Mouse (Mus musculus): ENCODE measurements at regions not wholly inside any gene's neighbourhood (a gene's known extent, or its start where the extent isn't known, plus 50 kb on each side); places are given as distances from the start of the nearest gene placed in this dataset.

GRCm38 (mm10) chr15:62348956-62349355 is 1426.1 kb upstream of the A1bg start:
- no peak for DNase-seq (ENCODE audit: low read depth, low spot score)
- in situ Hi-C loops (cut with MboI; ENCODE audit: low sequenced_read_pairs in 2 of 2, unreplicated experiment in 2 of 2), result no loop called here
- H3K36me3 ChIP-seq (ENCODE audit: control insufficient read depth, insufficient read depth, low read length, poor library complexity, severe bottlenecking), result no peaks in the 10 kb centered on the region
- H3K4me3 ChIP-seq (ENCODE audit: insufficient read depth in 1 of 2, low read depth in 1 of 2, low read length in 2 of 2, poor library complexity in 1 of 2, severe bottlenecking in 1 of 2), result no peak overlapping the region
- no peak for TF ChIP-seq CHD2 (IDR thresholded peaks at IDR 0.05; ENCODE audit: low read depth, low read length)
- TF ChIP-seq MAFK (IDR thresholded peaks at IDR 0.05; ENCODE audit: insufficient read depth, low read depth, low read length), result no peak
- no peak for TF ChIP-seq HCFC1 (IDR thresholded peaks at IDR 0.05; ENCODE audit: borderline replicate concordance, insufficient read depth, low read length)
- no peak for TF ChIP-seq ZNF384 (IDR thresholded peaks at IDR 0.05; ENCODE audit: low read depth, low read length)
- no peak for TF ChIP-seq ZC3H11A (IDR thresholded peaks at IDR 0.05; ENCODE audit: borderline replicate concordance, low read depth, low read length)
- no peaks in the 10 kb centered on the region for H3K9me3 ChIP-seq (ENCODE audit: control insufficient read depth, insufficient read depth, low read depth, low read length)
- no peak overlapping the region for H3K27ac ChIP-seq (ENCODE audit: insufficient read depth, low read depth, low read length, poor library complexity, severe bottlenecking)
- H3K4me1 ChIP-seq (ENCODE audit: control insufficient read depth in 2 of 2, insufficient read depth in 2 of 2, low read length in 2 of 2, poor library complexity in 1 of 2), result no peaks in the 10 kb centered on the region
- H3K9ac ChIP-seq (ENCODE audit: insufficient read depth, low read depth, low read length, poor library complexity, severe bottlenecking), result no peak overlapping the region

- TF ChIP-seq HCFC1 (IDR thresholded peaks at IDR 0.05; ENCODE audit: borderline replicate concordance, insufficient read depth, low read length) (no peak), MAFK (IDR thresholded peaks at IDR 0.05; ENCODE audit: insufficient read depth, low read depth, low read length) (no peak), ZC3H11A (IDR thresholded peaks at IDR 0.05; ENCODE audit: borderline replicate concordance, low read depth, low read length) (no peak), ZNF384 (IDR thresholded peaks at IDR 0.05; ENCODE audit: low read depth, low read length) (no peak), CHD2 (IDR thresholded peaks at IDR 0.05; ENCODE audit: low read depth, low read length) (no peak)
- no peaks in the 10 kb centered on the region for H3K9me3 ChIP-seq (ENCODE audit: control insufficient read depth, insufficient read depth, low read depth, low read length)
- DNase-seq (ENCODE audit: low read depth, low spot score), result no peak
- H3K27ac ChIP-seq (ENCODE audit: insufficient read depth, low read depth, low read length, poor library complexity, severe bottlenecking), result no peak overlapping the region
- no peak overlapping the region for H3K4me3 ChIP-seq (ENCODE audit: insufficient read depth in 1 of 2, low read depth in 1 of 2, low read length in 2 of 2, poor library complexity in 1 of 2, severe bottlenecking in 1 of 2)
- no peaks in the 10 kb centered on the region for H3K4me1 ChIP-seq (ENCODE audit: control insufficient read depth in 2 of 2, insufficient read depth in 2 of 2, low read length in 2 of 2, poor library complexity in 1 of 2)
- in situ Hi-C loops (cut with MboI; ENCODE audit: low sequenced_read_pairs in 2 of 2, unreplicated experiment in 2 of 2), result no loop called here
- H3K36me3 ChIP-seq (ENCODE audit: control insufficient read depth, insufficient read depth, low read length, poor library complexity, severe bottlenecking), result no peaks in the 10 kb centered on the region
- no peak overlapping the region for H3K9ac ChIP-seq (ENCODE audit: insufficient read depth, low read depth, low read length, poor library complexity, severe bottlenecking)
Observed at GRCm38 (mm10) chr15:62347697-62348096, 1424.9 kb upstream of the A1bg start.

GRCm38 (mm10) chr15:62345893-62346292 is 1423.1 kb upstream of the A1bg start:
- Histone ChIP-seq H3K9me3 (ENCODE audit: control insufficient read depth, insufficient read depth, low read depth, low read length) (no peaks in the 10 kb centered on the region), H3K36me3 (ENCODE audit: control insufficient read depth, insufficient read depth, low read length, poor library complexity, severe bottlenecking) (no peaks in the 10 kb centered on the region), H3K27ac (ENCODE audit: insufficient read depth, low read depth, low read length, poor library complexity, severe bottlenecking) (no peak overlapping the region), H3K4me1 (ENCODE audit: control insufficient read depth in 2 of 2, insufficient read depth in 2 of 2, low read length in 2 of 2, poor library complexity in 1 of 2) (no peaks in the 10 kb centered on the region), H3K4me3 (ENCODE audit: insufficient read depth in 1 of 2, low read depth in 1 of 2, low read length in 2 of 2, poor library complexity in 1 of 2, severe bottlenecking in 1 of 2) (no peak overlapping the region), H3K9ac (ENCODE audit: insufficient read depth, low read depth, low read length, poor library complexity, severe bottlenecking) (no peak overlapping the region)
- TF ChIP-seq CHD2 (IDR thresholded peaks at IDR 0.05; ENCODE audit: low read depth, low read length), result no peak
- TF ChIP-seq HCFC1 (IDR thresholded peaks at IDR 0.05; ENCODE audit: borderline replicate concordance, insufficient read depth, low read length), result no peak
- no peak for TF ChIP-seq MAFK (IDR thresholded peaks at IDR 0.05; ENCODE audit: insufficient read depth, low read depth, low read length)
- no peak for TF ChIP-seq ZC3H11A (IDR thresholded peaks at IDR 0.05; ENCODE audit: borderline replicate concordance, low read depth, low read length)
- TF ChIP-seq ZNF384 (IDR thresholded peaks at IDR 0.05; ENCODE audit: low read depth, low read length), result no peak
- in situ Hi-C loops (cut with MboI; ENCODE audit: low sequenced_read_pairs in 2 of 2, unreplicated experiment in 2 of 2), result no loop called here
- DNase-seq (ENCODE audit: low read depth, low spot score), result no peak

GRCm38 (mm10) chr15:62336454-62337284 is 1413.9 kb upstream of the A1bg start:
- Histone ChIP-seq H3K27ac (ENCODE audit: insufficient read depth, low read depth, low read length, poor library complexity, severe bottlenecking) (no peak overlapping the region), H3K36me3 (ENCODE audit: control insufficient read depth, insufficient read depth, low read length, poor library complexity, severe bottlenecking) (no peaks in the 10 kb centered on the region), H3K9me3 (ENCODE audit: control insufficient read depth, insufficient read depth, low read depth, low read length) (no peaks in the 10 kb centered on the region), H3K4me3 (ENCODE audit: insufficient read depth in 1 of 2, low read depth in 1 of 2, low read length in 2 of 2, poor library complexity in 1 of 2, severe bottlenecking in 1 of 2) (no peak overlapping the region), H3K9ac (ENCODE audit: insufficient read depth, low read depth, low read length, poor library complexity, severe bottlenecking) (no peak overlapping the region), H3K4me1 (ENCODE audit: control insufficient read depth in 2 of 2, insufficient read depth in 2 of 2, low read length in 2 of 2, poor library complexity in 1 of 2) (no peaks in the 10 kb centered on the region)
- DNase-seq (ENCODE audit: low read depth, low spot score), result no peak
- in situ Hi-C loops (cut with MboI; ENCODE audit: low sequenced_read_pairs in 2 of 2, unreplicated experiment in 2 of 2), result no loop called here
- no peak for TF ChIP-seq CHD2 (IDR thresholded peaks at IDR 0.05; ENCODE audit: low read depth, low read length)
- no peak for TF ChIP-seq ZNF384 (IDR thresholded peaks at IDR 0.05; ENCODE audit: low read depth, low read length)
- TF ChIP-seq MAFK (IDR thresholded peaks at IDR 0.05; ENCODE audit: insufficient read depth, low read depth, low read length), result no peak
- TF ChIP-seq ZC3H11A (IDR thresholded peaks at IDR 0.05; ENCODE audit: borderline replicate concordance, low read depth, low read length), result no peak
- TF ChIP-seq HCFC1 (IDR thresholded peaks at IDR 0.05; ENCODE audit: borderline replicate concordance, insufficient read depth, low read length), result no peak

Data from ES-E14 (cell line).